Comparison of ENCODE assay signal across 9 mouse cellular contexts in the genomic region with DNA sequence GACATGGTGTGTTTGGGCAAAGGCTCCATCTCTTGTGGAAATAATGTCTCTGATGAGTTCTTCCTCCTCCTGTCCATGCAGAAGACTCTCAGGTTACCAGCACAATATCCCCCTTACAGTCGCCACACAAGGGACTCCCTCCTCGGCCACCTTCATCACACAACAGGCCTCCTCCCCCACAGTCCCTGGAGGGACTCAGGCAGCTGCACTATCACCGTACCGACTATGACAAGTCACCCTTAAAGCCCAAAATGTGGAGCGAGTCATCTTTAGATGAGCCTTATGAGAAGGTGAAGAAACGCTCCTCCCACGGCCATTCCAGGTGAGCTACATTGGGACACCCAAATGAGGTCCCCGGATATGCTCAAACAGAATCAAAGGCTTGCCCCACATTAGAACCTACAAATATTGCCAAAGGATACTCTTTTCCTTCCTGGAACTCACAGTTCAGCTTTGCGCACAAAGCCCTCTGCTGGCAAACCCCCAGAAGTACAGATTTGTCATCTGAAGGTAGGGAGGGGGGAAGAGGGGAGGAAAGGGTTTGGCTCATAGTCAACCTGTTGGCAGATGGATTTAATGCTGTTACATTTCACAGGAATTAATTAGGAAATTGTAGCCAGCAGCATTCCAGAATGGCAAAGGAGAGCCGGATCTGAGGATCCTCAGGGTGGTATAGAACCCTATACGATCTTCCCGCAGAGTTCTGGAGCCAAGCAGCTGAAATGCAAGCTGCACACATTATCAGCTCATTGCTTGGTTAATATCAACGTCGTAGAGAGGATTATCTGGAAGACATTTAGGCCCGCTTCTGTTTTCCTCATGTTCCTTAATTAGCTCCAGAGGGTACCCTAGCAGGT. TPM values are rescaled to one million over a fixed set of nuclear protein-coding genes. Genes with fewer than 3 reads are reported as not detected.
A peak's percentile ranks its signal among the peaks of the same experiment; 100 is the strongest.
DNase-seq lines count a peak whose midpoint lies in the region; ATAC-seq lines count a peak whose summit lies in the region.
"Had no signal": no experiment of that assay in that cellular context is flagged by ENCODE, and none has a peak within 500 bp of the region (broad histone marks: within the 10 kb centered on the region; RNA-seq: fewer than 3 reads in every experiment).

No protein-coding gene starts in this region.

- peak; percentile 22 to 26 for DNase-seq in urinary bladder, adult 18-20 months (ENCODE audit: low spot score in 2 of 2)
- no peak for DNase-seq in urinary bladder, postnatal 10 days (ENCODE audit: low spot score)
- DNase-seq in cerebellum, adult 11-12 months, result peak; percentile 79
- DNase-seq in hindlimb bud, embryonic 11.5 days (ENCODE audit: extremely low spot score, low read depth, low spot score), result peak; percentile 54
- DNase-seq in left cerebral cortex, postnatal 25 days (ENCODE audit: low spot score in 2 of 2), result peak; percentile 69 to 73

- H3K4me1 ChIP-seq in forebrain, embryonic 16.5 days (replicated peaks; ENCODE audit: control insufficient read depth, insufficient read depth, low read length), result peaks cover 16% of the 10 kb centered on the region
- no peaks in the 10 kb centered on the region; the same call in 1 of the 2 replicates for H3K4me1 ChIP-seq in midbrain, embryonic 13.5 days (replicated peaks)
- H3K4me1 ChIP-seq in stomach, embryonic 16.5 days (ENCODE audit: control insufficient read depth, insufficient read depth, low read length), result no peaks in the 10 kb centered on the region

- no peaks in the 10 kb centered on the region for H3K9me3 ChIP-seq in forebrain, embryonic 16.5 days (ENCODE audit: control insufficient read depth, low read length)
- H3K9me3 ChIP-seq in midbrain, embryonic 13.5 days, result no peaks in the 10 kb centered on the region
- H3K9me3 ChIP-seq in stomach, embryonic 16.5 days (replicated peaks; ENCODE audit: control insufficient read depth, low read length), result no peaks in the 10 kb centered on the region
- H3K9me3 ChIP-seq: embryonic facial prominence, embryonic 13.5 days had no signal

- WGBS in forebrain, embryonic 16.5 days, result 45% methylated on average over 15 of the region's 15 CpGs
- WGBS in midbrain, embryonic 13.5 days, result 66% methylated on average over 15 of the region's 15 CpGs
- whole genome bisulfite sequencing in stomach, embryonic 16.5 days, result 49% methylated on average over 15 of the region's 15 CpGs

- H3K4me3 ChIP-seq in forebrain, embryonic 16.5 days (replicated peaks; ENCODE audit: low read length), result no peak overlapping the region
- H3K4me3 ChIP-seq in midbrain, embryonic 13.5 days (replicated peaks), result no peak overlapping the region
- H3K4me3 ChIP-seq in stomach, embryonic 16.5 days (replicated peaks; ENCODE audit: low read length), result no peak overlapping the region
- H3K4me3 ChIP-seq: embryonic facial prominence, embryonic 13.5 days had no signal

- no peak overlapping the region for H3K9ac ChIP-seq in forebrain, embryonic 16.5 days (replicated peaks; ENCODE audit: low read depth, low read length)
- no peak overlapping the region for H3K9ac ChIP-seq in midbrain, embryonic 13.5 days (replicated peaks)
- H3K9ac ChIP-seq in stomach, embryonic 16.5 days (ENCODE audit: low read length), result no peak overlapping the region

- H3K27me3 ChIP-seq in forebrain, embryonic 16.5 days (replicated peaks; ENCODE audit: control insufficient read depth, insufficient read depth, low read length), result no peaks in the 10 kb centered on the region
- no peaks in the 10 kb centered on the region for H3K27me3 ChIP-seq in midbrain, embryonic 13.5 days
- no peaks in the 10 kb centered on the region for H3K27me3 ChIP-seq in stomach, embryonic 16.5 days (ENCODE audit: control insufficient read depth, insufficient read depth, low read length)
- H3K27me3 ChIP-seq: embryonic facial prominence, embryonic 13.5 days had no signal

- H3K4me2 ChIP-seq in forebrain, embryonic 16.5 days (ENCODE audit: low read length), result no peak overlapping the region
- no peak overlapping the region for H3K4me2 ChIP-seq in midbrain, embryonic 13.5 days (replicated peaks)
- no peak overlapping the region for H3K4me2 ChIP-seq in stomach, embryonic 16.5 days (ENCODE audit: low read depth, low read length)
- H3K4me2 ChIP-seq: embryonic facial prominence, embryonic 13.5 days had no signal

- peak overlapping the region; percentile 60 for H3K27ac ChIP-seq in forebrain, embryonic 16.5 days (ENCODE audit: low read length)
- H3K27ac ChIP-seq in midbrain, embryonic 13.5 days, result peak overlapping the region; percentile 10
- no peak overlapping the region for H3K27ac ChIP-seq in stomach, embryonic 16.5 days (ENCODE audit: low read length)

- ATAC-seq in forebrain, embryonic 16.5 days, result peak; percentile 61
- ATAC-seq in midbrain, embryonic 13.5 days, result peak; percentile 34; the same call in 1 of the 2 replicates
- peak; percentile 64; the same call in 1 of the 2 replicates for ATAC-seq in stomach, embryonic 16.5 days (ENCODE audit: insufficient read depth, low FRiP score)

- intact Hi-C loops in left cerebral cortex, postnatal 25 days (cut with DNase I), result loop anchor here (1.0 kb wide), 1 partner anchor 102 kb away; no protein-coding TSS in a partner anchor

- peaks cover 23% of the 10 kb centered on the region for H3K36me3 ChIP-seq in forebrain, embryonic 16.5 days (ENCODE audit: control insufficient read depth, insufficient read depth)
- H3K36me3 ChIP-seq in midbrain, embryonic 13.5 days, result peaks cover 86% of the 10 kb centered on the region
- peaks cover 13% of the 10 kb centered on the region; the same call in 1 of the 2 replicates for H3K36me3 ChIP-seq in stomach, embryonic 16.5 days (ENCODE audit: control insufficient read depth, insufficient read depth, low read length)

RNA-seq across cellular contexts. Expression of a gene that starts 50.7 kb away (rescaled TPM):
- polyA plus RNA-seq in forebrain, embryonic 16.5 days (2015; fragmentation: Nextera tagmentation; extraction: Ambion mirVana), result 59.6 and 64.2 TPM in 2 replicates
- total RNA-seq in left cerebral cortex, postnatal 25 days (2021), result 10 to 100 TPM; 49.6 to 49.7 TPM
- polyA plus RNA-seq in midbrain, embryonic 13.5 days (2015; fragmentation: Nextera tagmentation; extraction: Ambion mirVana), result 51.4 and 54.0 TPM in 2 replicates
- polyA plus RNA-seq in stomach, embryonic 16.5 days (2015; fragmentation: Nextera tagmentation; extraction: Ambion mirVana), result 33.8 and 35.1 TPM in 2 replicates
